Mouse (Mus musculus) CH12.LX (cell line): ENCODE results near the gene Specc1l. TPM values are rescaled to one million over a fixed set of nuclear protein-coding genes. Genes with fewer than 3 reads are reported as not detected.
"Not testable (repeated sequence)": the region's sequence is repeated elsewhere in the genome, so short reads cannot be mapped to it uniquely, and the experiment has no call there.

Source experiments
- DNase-seq: peaks from one replicate; pipeline ENCODE4 v3.0.0-alpha.2; 2013; ENCODE audit errors: extremely low read depth
- H3K27ac ChIP-seq: 2 replicates; pipeline ENCODE4 v1.5.1; 2012; ENCODE audit warnings: low read depth, mild to moderate bottlenecking, control low read depth, moderate library complexity; ENCODE audit not compliant: insufficient read depth
- H3K27me3 ChIP-seq: replicated peaks from 2 replicates; pipeline ENCODE3; 2012; ENCODE audit warnings: inconsistent platforms
- H3K36me3 ChIP-seq, 2 experiments: replicated peaks in 1 of 2; 2 replicates each; pipeline versions ENCODE3 to v1.6.1; 2012; ENCODE audit warnings: inconsistent platforms in 1 of 2, low read length in 1 of 2, mild to moderate bottlenecking in 1 of 2, mixed read lengths in 1 of 2, moderate library complexity in 1 of 2; ENCODE audit not compliant: control insufficient read depth in 1 of 2, insufficient read depth in 1 of 2
- H3K4me1 ChIP-seq, 2 experiments: 2 replicates each; pipeline ENCODE4 v1.6.1; 2012; ENCODE audit warnings: inconsistent platforms in 1 of 2, moderate library complexity in 1 of 2; ENCODE audit not compliant: insufficient read depth in 2 of 2, control insufficient read depth in 1 of 2
- H3K4me2 ChIP-seq: 2 replicates; pipeline ENCODE4 v1.6.1; 2012; ENCODE audit warnings: low read depth, mild to moderate bottlenecking, control low read depth; ENCODE audit not compliant: poor library complexity, insufficient read depth, severe bottlenecking
- H3K4me3 ChIP-seq, 3 experiments: fragments of 150-350 bp in 1 of 3; sonication (generic) in 1 of 3; replicated peaks in 1 of 3; 2 replicates each; pipeline versions ENCODE3 to v1.5.1; 2011 to 2012; ENCODE audit warnings: low read depth in 2 of 3, low read length in 2 of 3, mild to moderate bottlenecking in 2 of 3, moderate library complexity in 2 of 3, control low read depth in 1 of 3, improper control_type of control experiment in 1 of 3, inconsistent platforms in 1 of 3, mixed read lengths in 1 of 3; ENCODE audit not compliant: poor library complexity in 1 of 3
- H3K79me2 ChIP-seq: replicated peaks from 2 replicates; pipeline ENCODE4 v1.6.1; 2012; ENCODE audit warnings: mild to moderate bottlenecking, moderate library complexity; ENCODE audit not compliant: control insufficient read depth, poor library complexity, insufficient read depth, severe bottlenecking; ENCODE audit errors: extremely low read depth
- H3K9ac ChIP-seq: 2 replicates; pipeline ENCODE4 v1.6.1; 2012; ENCODE audit warnings: low read depth, mild to moderate bottlenecking, control low read depth, moderate library complexity; ENCODE audit not compliant: insufficient read depth
- H3K9me3 ChIP-seq: replicated peaks from 2 replicates; pipeline ENCODE3; 2012; ENCODE audit warnings: low read length, inconsistent platforms, mixed read lengths
- CHD1 ChIP-seq: IDR thresholded peaks from 2 replicates; pipeline ENCODE4 v1.6.1; 2012; ENCODE audit warnings: low read depth, low read length, improper control_type of control experiment, inconsistent platforms
- CHD2 ChIP-seq: IDR thresholded peaks from 2 replicates; pipeline ENCODE4 v1.6.1; 2011; ENCODE audit warnings: low read length, improper control_type of control experiment
- ELF1 ChIP-seq: IDR thresholded peaks from 2 replicates; pipeline ENCODE4 v1.6.1; 2014; ENCODE audit warnings: low read depth, mild to moderate bottlenecking, inconsistent platforms, low read length, improper control_type of control experiment
- ETS1 ChIP-seq: conservative IDR thresholded peaks from 2 replicates; pipeline ENCODE4 v1.6.1; 2012; ENCODE audit warnings: low read depth, mild to moderate bottlenecking, inconsistent platforms, low read length, improper control_type of control experiment, moderate library complexity
- GABPA ChIP-seq: IDR thresholded peaks from 2 replicates; pipeline ENCODE4 v1.6.1; 2012; ENCODE audit warnings: low read depth, low read length, improper control_type of control experiment, inconsistent platforms; ENCODE audit not compliant: insufficient replicate concordance
- HCFC1 ChIP-seq: IDR thresholded peaks from 2 replicates; pipeline ENCODE4 v1.6.1; 2012; ENCODE audit warnings: low read depth, mild to moderate bottlenecking, inconsistent platforms, low read length, improper control_type of control experiment
- MEF2A ChIP-seq: IDR thresholded peaks from 2 replicates; pipeline ENCODE4 v1.6.1; 2014; ENCODE audit warnings: low read depth, mild to moderate bottlenecking, inconsistent platforms, low read length, improper control_type of control experiment, borderline replicate concordance
- MXI1 ChIP-seq: IDR thresholded peaks from 2 replicates; pipeline ENCODE4 v1.6.1; 2011; ENCODE audit warnings: mild to moderate bottlenecking, low read depth, low read length, improper control_type of control experiment
- NELFE ChIP-seq: IDR thresholded peaks from 2 replicates; pipeline ENCODE4 v1.6.1; 2011; ENCODE audit warnings: low read depth, low read length, improper control_type of control experiment
- PAX5 ChIP-seq: IDR thresholded peaks from 2 replicates; pipeline ENCODE4 v1.6.1; 2012; ENCODE audit warnings: low read length, inconsistent platforms, mixed read lengths
- POLR2AphosphoS2 ChIP-seq: IDR thresholded peaks from 2 replicates; pipeline ENCODE4 v1.6.1; 2011; ENCODE audit warnings: low read depth, low read length, improper control_type of control experiment
- RAD21 ChIP-seq: IDR thresholded peaks from 2 replicates; pipeline ENCODE4 v1.6.1; 2011; ENCODE audit warnings: low read depth, mild to moderate bottlenecking, low read length, improper control_type of control experiment, moderate library complexity
- RCOR1 ChIP-seq: conservative IDR thresholded peaks from 2 replicates; pipeline ENCODE4 v1.6.1; 2012; ENCODE audit warnings: low read depth, mild to moderate bottlenecking, inconsistent platforms, low read length, improper control_type of control experiment
- TCF12 ChIP-seq: IDR thresholded peaks from 2 replicates; pipeline ENCODE4 v1.6.1; 2014; ENCODE audit warnings: low read depth, mild to moderate bottlenecking, inconsistent platforms, low read length, improper control_type of control experiment
- USF1 ChIP-seq: IDR thresholded peaks from 2 replicates; pipeline ENCODE4 v1.6.1; 2014; ENCODE audit warnings: low read depth, mild to moderate bottlenecking, inconsistent platforms, low read length, improper control_type of control experiment
- ZNF384 ChIP-seq: IDR thresholded peaks from 2 replicates; pipeline ENCODE4 v1.6.1; 2012; ENCODE audit warnings: low read depth, low read length, improper control_type of control experiment, inconsistent platforms
- dilution Hi-C: fragments of 300-500 bp; cut with MboI; formaldehyde crosslinking; loops from 2 replicates; pipeline ENCODE4 v1.14.3; 2020; ENCODE audit warnings: low sequenced_read_pairs; ENCODE audit not compliant: extremely low pct_unique_long_range_greater_than_20kb, extremely low pct_ligation_motif_present
- in situ Hi-C: fragments of 300-500 bp; cut with MboI; formaldehyde crosslinking; loops from 3 replicates; pipeline ENCODE4 v1.14.3; 2019; ENCODE audit warnings: low sequenced_read_pairs, low pct_ligation_motif_present, low pct_unique_long_range_greater_than_20kb, mixed read lengths
- polyA plus RNA-seq: library from polyadenylated mRNA; unstranded; fragments of >175 nt; gene quantifications from 2 replicates; pipeline ENCODE4 v1.2.1, GENCODE M21; 2012; ENCODE audit warnings: low read depth; ENCODE audit not compliant: insufficient read length
- total RNA-seq, 2 experiments: library from RNA; depleted of rRNA; stranded (reverse); fragments of 300-350 nt in 1 of 2; fragments of >200 nt in 1 of 2; gene quantifications; 2 replicates each; pipeline ENCODE4 v1.2.3; 2012 to 2014

Specc1l gene
- total and polyA plus RNA-seq, 3 experiments = 18.6 to 25.1 (median 21.1) TPM

- no peak for DNase-seq
- Histone ChIP-seq H3K27ac (no peak overlapping the region), H3K36me3 (no peaks in the 10 kb centered on the region), H3K4me2 (no peak overlapping the region), H3K9ac (no peak overlapping the region), H3K4me1 (peaks cover 0 to 3% of the 10 kb centered on the region in 2 experiments; a peak in 1 of 4 replicates), H3K9me3 (peaks cover 8% of the 10 kb centered on the region), H3K27me3 (no peaks in the 10 kb centered on the region), H3K79me2 (no peaks in the 10 kb centered on the region), H3K4me3 (no peak overlapping the region)
- TF ChIP-seq POLR2AphosphoS2 = no peak
- no peak for TF ChIP-seq RCOR1
- in situ Hi-C loops (no loop called here), dilution Hi-C loops (no loop called here)
Measured at GRCm38 (mm10) chr10:75345265-75345664, 133.4 kb downstream of the Specc1l start.

DNA sequence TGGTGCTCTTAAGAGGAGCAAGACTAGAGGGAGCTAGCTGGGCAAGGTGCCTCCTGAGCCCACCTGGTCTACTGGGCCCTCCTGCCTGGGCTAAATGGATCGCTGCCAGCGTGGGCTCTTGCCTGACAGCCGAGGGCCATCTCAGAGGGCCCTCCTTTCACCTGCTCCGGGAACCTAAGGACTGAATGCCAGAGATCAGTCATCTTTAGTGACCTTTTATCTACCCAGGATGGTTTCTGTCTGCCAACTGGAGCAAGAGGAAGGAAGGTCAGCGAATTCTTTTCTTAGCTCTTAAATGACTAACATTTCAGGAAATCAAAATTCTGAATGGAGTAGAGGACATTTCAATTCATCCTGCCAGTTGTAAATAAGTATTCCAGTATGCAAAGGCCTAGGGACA lies 138.7 kb downstream of the Specc1l start:
- H3K4me1 ChIP-seq = peaks cover 6 to 13% of the 10 kb centered on the region in 2 experiments; a peak in 3 of 4 replicates
- peaks cover 8% of the 10 kb centered on the region for H3K9me3 ChIP-seq
- no peak overlapping the region for H3K4me2 ChIP-seq
- H3K27ac ChIP-seq = no peak overlapping the region
- no peak for TF ChIP-seq RAD21
- TF ChIP-seq MEF2A = no peak
- no peak for TF ChIP-seq CHD1
- no peak for TF ChIP-seq ETS1
- TF ChIP-seq TCF12 = no peak
- no peak for TF ChIP-seq POLR2AphosphoS2
- TF ChIP-seq PAX5 = no peak
- no peak for TF ChIP-seq HCFC1
- no peak for TF ChIP-seq ZNF384
- no peak overlapping the region for H3K9ac ChIP-seq
- no peaks in the 10 kb centered on the region for H3K79me2 ChIP-seq
- dilution Hi-C loops = no loop called here
- in situ Hi-C loops = no loop called here
- no peaks in the 10 kb centered on the region for H3K27me3 ChIP-seq
- DNase-seq = no peak
- no peaks in the 10 kb centered on the region for H3K36me3 ChIP-seq
- no peak overlapping the region for H3K4me3 ChIP-seq

- Histone ChIP-seq H3K79me2 (no peaks in the 10 kb centered on the region), H3K4me1 (peaks cover 7 to 15% of the 10 kb centered on the region in 2 experiments; a peak in 3 of 4 replicates), H3K9ac (no peak overlapping the region), H3K36me3 (no peaks in the 10 kb centered on the region), H3K4me3 (no peak overlapping the region)
- dilution Hi-C loops = no loop called here
- DNase-seq = no peak
- TF ChIP-seq USF1 (no peak), GABPA (no peak), MEF2A (no peak), NELFE (no peak), MXI1 (no peak), ELF1 (no peak), CHD2 (no peak)
- TF ChIP-seq, all 38 proteins: peak for 0
- in situ Hi-C loops = no loop called here
- Histone ChIP-seq H3K27ac (no peak overlapping the region), H3K27me3 (no peaks in the 10 kb centered on the region), H3K9me3 (no peaks in the 10 kb centered on the region), H3K4me2 (no peak overlapping the region)
Measured at GRCm38 (mm10) chr10:75352541-75352940, 140.7 kb downstream of the Specc1l start.

DNA sequence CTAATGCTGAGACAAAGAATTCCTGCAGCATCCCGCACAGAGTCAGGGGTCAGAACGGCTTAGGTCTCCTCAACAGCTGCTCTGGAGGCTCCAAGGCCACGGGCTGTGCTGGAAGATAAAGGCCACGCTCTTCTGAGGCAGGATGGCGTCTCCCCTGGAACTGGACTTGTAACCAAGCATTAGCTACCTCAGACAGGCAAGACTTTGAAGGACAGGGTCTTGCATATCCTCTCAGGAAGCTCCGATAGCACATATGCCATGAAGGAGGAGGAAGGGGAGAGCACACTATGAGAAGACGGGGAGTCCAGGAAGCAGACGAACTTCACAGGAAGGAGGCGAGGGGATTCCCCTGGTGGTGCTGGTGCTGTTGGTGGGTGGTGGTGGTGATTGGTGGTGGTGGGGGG lies 142.0 kb downstream of the Specc1l start:
- H3K36me3 ChIP-seq, H3K9ac ChIP-seq, DNase-seq, H3K4me3 ChIP-seq, H3K4me2 ChIP-seq, H3K79me2 ChIP-seq, H3K27ac ChIP-seq, dilution Hi-C loops, H3K9me3 ChIP-seq, H3K27me3 ChIP-seq, in situ Hi-C loops: not testable (repeated sequence)
- H3K4me1 ChIP-seq = peaks cover 7 to 15% of the 10 kb centered on the region in 2 experiments; a peak in 3 of 4 replicates
